ENCODE assay signal across 10 mouse cellular contexts in the genomic region with DNA sequence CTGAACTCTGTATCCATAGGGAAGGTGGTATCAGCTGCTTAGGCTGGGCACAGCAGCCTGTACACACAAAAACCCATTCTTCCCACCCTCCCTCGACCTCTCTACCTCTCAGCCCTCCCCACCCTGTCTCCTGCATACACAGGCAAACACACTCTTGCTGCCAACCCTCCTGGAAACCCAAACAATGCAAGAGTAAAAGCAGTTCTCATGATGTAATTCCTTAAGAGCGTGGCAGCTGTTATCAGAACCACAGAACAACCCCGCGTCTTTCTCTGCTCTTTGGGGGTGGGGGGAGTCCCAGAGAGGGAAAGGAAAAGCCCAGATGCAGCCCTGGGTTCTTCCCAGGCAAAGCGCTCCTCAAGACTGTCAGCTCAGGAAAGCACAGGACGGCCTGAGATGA. TPM values are rescaled to one million over a fixed set of nuclear protein-coding genes. Genes with fewer than 3 reads are reported as not detected.
DNase-seq lines count a peak whose midpoint lies in the region; ATAC-seq and TF ChIP-seq lines count a peak whose summit lies in the region.
"Had no signal": no experiment of that assay in that cellular context is flagged by ENCODE, and none has a peak within 500 bp of the region (broad histone marks: within the 10 kb centered on the region; RNA-seq: fewer than 3 reads in every experiment).

No protein-coding gene starts in this region.

- no peaks in the 10 kb centered on the region for H3K79me2 ChIP-seq in heart, adult 2 months (replicated peaks; ENCODE audit: control insufficient read depth, insufficient read depth, low read length)

- no peaks in the 10 kb centered on the region for H3K9me3 ChIP-seq in lung, embryonic 15.5 days
- H3K9me3 ChIP-seq in forebrain, postnatal 0 days (ENCODE audit: low read length) = no peaks in the 10 kb centered on the region

- H3K36me3 ChIP-seq in heart, adult 2 months (ENCODE audit: control insufficient read depth, insufficient read depth, low read length) = no peaks in the 10 kb centered on the region
- no peaks in the 10 kb centered on the region for H3K36me3 ChIP-seq in lung, embryonic 15.5 days
- H3K36me3 ChIP-seq in forebrain, postnatal 0 days (ENCODE audit: insufficient read depth) = no peaks in the 10 kb centered on the region

- TF ChIP-seq POLR2A in heart, adult 2 months (IDR thresholded peaks at IDR 0.05; ENCODE audit: insufficient read depth, low read depth, low read length) = no peak
- no peak for TF ChIP-seq POLR2A in olfactory bulb, adult 2 months (IDR thresholded peaks at IDR 0.05; ENCODE audit: insufficient read depth, low read depth, low read length)

- no peak overlapping the region for H3K4me2 ChIP-seq in lung, embryonic 15.5 days
- no peak overlapping the region for H3K4me2 ChIP-seq in forebrain, postnatal 0 days (ENCODE audit: low read depth)

- H3K27me3 ChIP-seq in heart, adult 2 months (ENCODE audit: control insufficient read depth, insufficient read depth, low read length) = no peaks in the 10 kb centered on the region
- H3K27me3 ChIP-seq in lung, embryonic 15.5 days = no peaks in the 10 kb centered on the region
- no peaks in the 10 kb centered on the region for H3K27me3 ChIP-seq in forebrain, postnatal 0 days (ENCODE audit: insufficient read depth, low read length)

- WGBS in heart, adult 2 months = 29% methylated on average over 6 of the region's 6 CpGs
- WGBS in lung, embryonic 15.5 days = 27% methylated on average over 6 of the region's 6 CpGs
- WGBS in forebrain, postnatal 0 days = 17% methylated on average over 6 of the region's 6 CpGs
- WGBS in olfactory bulb, adult 2 months = 23% methylated on average over 6 of the region's 6 CpGs

- intact Hi-C loops in heart, adult 2 months (cut with DNase I) = no loop called here

- DNase-seq in heart, adult 2 months = no peak
- no peak for DNase-seq in heart, adult 18-20 months
- no peak for DNase-seq in lung, postnatal 14 days
- DNase-seq in forebrain, postnatal 0 days = no peak
- no peak for DNase-seq in spleen, postnatal 36 days (ENCODE audit: low spot score in 2 of 2)
- DNase-seq in thymus, postnatal 0 days (ENCODE audit: low spot score) = no peak
- DNase-seq: liver had no signal

- TF ChIP-seq CTCF in heart, adult 2 months (IDR thresholded peaks at IDR 0.05) = no peak
- TF ChIP-seq CTCF in forebrain, postnatal 0 days (IDR thresholded peaks at IDR 0.05; ENCODE audit: low read depth) = no peak
- no peak for TF ChIP-seq CTCF in olfactory bulb, adult 2 months (IDR thresholded peaks at IDR 0.05; ENCODE audit: insufficient read depth, low read depth, low read length)

- ATAC-seq in lung, embryonic 15.5 days (ENCODE audit: borderline replicate concordance, extremely low read depth, low FRiP score, low TSS enrichment) = no peak
- peak; percentile 8; the same call in 1 of the 2 replicates for ATAC-seq in forebrain, postnatal 0 days
- ATAC-seq: hindbrain, embryonic 16.5 days had no signal

- no peak overlapping the region for H3K9ac ChIP-seq in heart, adult 2 months (ENCODE audit: low read depth, low read length)
- H3K9ac ChIP-seq in lung, embryonic 15.5 days = no peak overlapping the region
- H3K9ac ChIP-seq in forebrain, postnatal 0 days = no peak overlapping the region

- peak overlapping the region; percentile 31 for H3K27ac ChIP-seq in heart, adult 2 months
- H3K27ac ChIP-seq in lung, embryonic 15.5 days = 0 out of 2 replicates have a peak overlapping the region, but pooled peaks have one; percentile 11
- H3K27ac ChIP-seq in forebrain, postnatal 0 days (ENCODE audit: low read depth, low read length) = 0 out of 2 replicates have a peak overlapping the region, but pooled peaks have one; percentile 4
- H3K27ac ChIP-seq in olfactory bulb, adult 2 months (ENCODE audit: insufficient read depth, low read depth, low read length) = peak overlapping the region; percentile 6

- H3K4me3 ChIP-seq in heart, adult 2 months = no peak overlapping the region
- no peak overlapping the region for H3K4me3 ChIP-seq in lung, embryonic 15.5 days
- H3K4me3 ChIP-seq in forebrain, postnatal 0 days (ENCODE audit: low read depth, low read length) = no peak overlapping the region
- no peak overlapping the region for H3K4me3 ChIP-seq in olfactory bulb, adult 2 months (ENCODE audit: insufficient read depth, low read depth, low read length)

- H3K4me1 ChIP-seq in heart, adult 2 months (ENCODE audit: control insufficient read depth, insufficient read depth, low read length) = peaks cover 3% of the 10 kb centered on the region
- peaks cover 20% of the 10 kb centered on the region; the same call in 1 of the 2 replicates for H3K4me1 ChIP-seq in lung, embryonic 15.5 days
- H3K4me1 ChIP-seq in forebrain, postnatal 0 days (ENCODE audit: insufficient read depth) = peaks cover 20% of the 10 kb centered on the region; the same call in 1 of the 2 replicates
- peaks cover 48% of the 10 kb centered on the region for H3K4me1 ChIP-seq in olfactory bulb, adult 2 months (ENCODE audit: control insufficient read depth, insufficient read depth, low read length)

- TF ChIP-seq EP300 in heart, adult 2 months (IDR thresholded peaks at IDR 0.05; ENCODE audit: insufficient read depth, low read depth, low read length) = no peak

RNA-seq across cellular contexts. Expression of gene Ralgps1, which starts 25.8 kb away (rescaled TPM):
- total RNA-seq in heart, adult 2 months (2021) = 1 to 10 TPM; 4.9 to 5.3 TPM
- polyA plus RNA-seq in heart, adult 2 months (2012; rRNA removed) = 3.8 and 5.2 TPM in 2 replicates
- total RNA-seq in heart, adult 18-20 months (2021) = 1 to 10 TPM; 6.6 to 7.3 TPM
- polyA plus RNA-seq in lung, embryonic 15.5 days (2015; fragmentation: Nextera tagmentation; extraction: Ambion mirVana) = 4.0 and 4.5 TPM in 2 replicates
- total RNA-seq in forebrain, postnatal 0 days (2014; rRNA removed) = 55.0 and 66.9 TPM in 2 replicates
- 16.6 and 24.6 TPM in 2 replicates for polyA plus RNA-seq in forebrain, postnatal 0 days (2015; fragmentation: Nextera tagmentation; extraction: Ambion mirVana)
- polyA plus RNA-seq in olfactory bulb, adult 2 months (2012; ENCODE audit: insufficient read depth, insufficient read length, low replicate concordance, missing spikeins) = not detected in 2 replicates
- 3.9 and 5.5 TPM in 2 replicates for polyA plus RNA-seq in thymus, postnatal 0 days (2015; fragmentation: Nextera tagmentation; extraction: Ambion mirVana)
